Mouse (Mus musculus) left cerebral cortex, adult 11 months (tissue): ENCODE data around the gene Inpp5b.
"Not testable (repeated sequence)": the region's sequence is repeated elsewhere in the genome, so short reads cannot be mapped to it uniquely, and the experiment has no call there.

Source experiments
- DNase-seq: peaks from one replicate; pipeline ENCODE4 v3.0.0; 2022; ENCODE audit warnings: low spot score

The Inpp5b gene

GRCm38 (mm10) chr4:124741376-124742343, at the start of gene Inpp5b:
TSS of gene Inpp5b (plus strand) at chr4:124741850.
- peak; percentile 71 for DNase-seq

GRCm38 (mm10) chr4:124692416-124692861, 49.2 kb upstream of the Inpp5b start:
- DNase-seq, result no peak

GRCm38 (mm10) chr4:124693135-124693894, 48.3 kb upstream of the Inpp5b start, which contains the start of gene Utp11:
TSS of gene Utp11 (minus strand) at chr4:124693600.
- DNase-seq, result peak; percentile 83

- no peak for DNase-seq
These were observed 47.1 kb upstream of the Inpp5b start for GRCm38 (mm10) chr4:124694572-124694971.

- no peak for DNase-seq
These were observed 45.7 kb upstream of the Inpp5b start for GRCm38 (mm10) chr4:124695786-124696516.

- no peak for DNase-seq
These were observed 41.9 kb upstream of the Inpp5b start for GRCm38 (mm10) chr4:124699791-124700190.

GRCm38 (mm10) chr4:124700248-124700971, 41.2 kb upstream of the Inpp5b start, which contains the start of gene Fhl3:
TSS of gene Fhl3 (plus strand) at chr4:124700701.
- no peak for DNase-seq

GRCm38 (mm10) chr4:124701052-124701845, 40.4 kb upstream of the Inpp5b start:
- DNase-seq, result no peak

- DNase-seq, result no peak
These were observed 39.7 kb upstream of the Inpp5b start for GRCm38 (mm10) chr4:124701916-124702315.

- DNase-seq, result no peak
These were observed 38.2 kb upstream of the Inpp5b start for GRCm38 (mm10) chr4:124703406-124703805.

GRCm38 (mm10) chr4:124703881-124704796, 37.5 kb upstream of the Inpp5b start:
- DNase-seq, result no peak

- no peak for DNase-seq
These were observed 36.7 kb upstream of the Inpp5b start for GRCm38 (mm10) chr4:124704797-124705474.

- no peak for DNase-seq
These were observed 35.9 kb upstream of the Inpp5b start for GRCm38 (mm10) chr4:124705661-124706269.

- DNase-seq, result not testable (repeated sequence)
These were observed 34.1 kb upstream of the Inpp5b start for GRCm38 (mm10) chr4:124707381-124708199.

- DNase-seq, result not testable (repeated sequence)
These were observed 33.5 kb upstream of the Inpp5b start for GRCm38 (mm10) chr4:124708200-124708517.

GRCm38 (mm10) chr4:124708518-124709477, 32.9 kb upstream of the Inpp5b start:
- DNase-seq, result peak; percentile 49
